Mouse (Mus musculus): Measurements from ENCODE around the gene Nacc1. TPM values are rescaled to one million over a fixed set of nuclear protein-coding genes. Genes with fewer than 3 reads are reported as not detected.

Nacc1 gene
- 54.4 to 60.3 TPM (median 58.1 TPM) in 4 replicates for total RNA-seq (2023)

GRCm38 (mm10) chr8:84687705-84688100 lies at the start of gene Nacc1:
TSS of gene Nacc1 (minus strand) at chr8:84687862.

GRCm38 (mm10) chr8:84722850-84723570 lies 35.3 kb upstream of the Nacc1 start, which contains the start of gene G430095P16Rik:
TSS of gene G430095P16Rik (plus strand) at chr8:84723007.

GRCm38 (mm10) chr8:84700941-84701911 lies 13.6 kb upstream of the Nacc1 start, which contains the start of gene Lyl1:
TSS of gene Lyl1 (plus strand) at chr8:84701457.

DNA sequence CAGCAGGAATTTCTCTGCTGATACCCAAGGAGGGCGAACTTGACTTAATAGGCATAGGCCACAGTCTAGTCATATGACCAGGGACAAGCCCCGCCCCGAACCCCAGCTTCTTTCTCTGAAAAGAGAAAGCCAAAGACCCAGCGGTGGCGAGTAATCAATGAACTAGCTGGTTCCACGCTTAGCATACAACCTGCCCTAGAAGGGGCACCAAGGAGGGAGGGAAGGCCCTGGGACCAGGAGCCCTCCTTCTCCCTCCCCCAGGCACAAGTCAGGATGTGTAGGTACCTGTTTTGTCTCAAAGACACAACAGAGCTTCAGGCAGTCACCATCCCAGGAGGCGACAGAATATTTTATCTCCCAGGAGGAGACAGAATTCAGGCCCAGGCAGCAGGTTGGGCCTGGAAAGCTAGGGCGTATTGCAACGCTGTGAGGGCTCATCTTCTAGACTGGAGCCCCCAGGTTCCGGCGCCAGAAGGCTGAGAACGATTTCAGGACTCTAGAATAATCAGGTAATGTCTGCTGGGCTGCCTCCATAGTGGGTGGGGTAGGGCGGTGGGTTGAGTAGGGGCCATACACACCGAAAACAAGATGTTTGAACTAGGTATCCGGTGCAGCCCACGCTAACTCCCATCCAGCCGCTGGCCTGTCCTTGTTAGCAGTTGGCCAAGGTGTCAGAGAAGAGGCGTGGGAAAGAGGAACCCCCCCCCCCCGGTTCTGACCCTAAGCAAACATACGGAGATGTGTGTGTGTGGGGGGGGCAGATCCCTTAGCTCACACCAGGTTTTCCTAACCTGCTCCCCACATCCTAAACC lies 1.3 kb downstream of the Nacc1 start, which contains the start of gene Trmt1:
Gene Trmt1 (plus strand): TSS at position 117 of the 812 bp plus-strand sequence.

GRCm38 (mm10) chr8:84662581-84663065 lies 25.0 kb downstream of the Nacc1 start, which contains the start of gene Ier2:
TSS of gene Ier2 (minus strand) at chr8:84662852.

Other genes with a start within 250 kb of the Nacc1 start
- 212 to 315 TPM (median 253 TPM) in 4 replicates for gene Ier2, start 25.0 kb downstream of the Nacc1 start, total RNA-seq (2023)
- gene Trmt1, start 1.6 kb downstream of the Nacc1 start, total RNA-seq (2023): 183 to 211 TPM (median 198 TPM) in 4 replicates
- gene Lyl1, start 13.6 kb upstream of the Nacc1 start, total RNA-seq (2023): 120 to 133 TPM (median 125 TPM) in 4 replicates
- 0.85 TPM in 1 of 4 replicates, not detected in the others for gene G430095P16Rik, start 35.1 kb upstream of the Nacc1 start, total RNA-seq (2023)
- gene Nfix, start 112.5 kb upstream of the Nacc1 start, total RNA-seq (2023): 0.97 to 3.7 TPM (median 2.8 TPM) in 4 replicates
- 1.4 to 2.6 TPM (median 2.4 TPM) in 4 replicates for gene Dand5, start 135.0 kb upstream of the Nacc1 start, total RNA-seq (2023)
- gene Gadd45gip1, start 143.7 kb upstream of the Nacc1 start, total RNA-seq (2023): 10.7 to 13.2 TPM (median 12.1 TPM) in 4 replicates
- gene Rad23a, start 152.8 kb upstream of the Nacc1 start, total RNA-seq (2023): 53.8 to 68.0 TPM (median 60.0 TPM) in 4 replicates
- 520 to 585 TPM (median 529 TPM) in 4 replicates for gene Calr, start 159.1 kb upstream of the Nacc1 start, total RNA-seq (2023)
- gene Farsa, start 169.1 kb upstream of the Nacc1 start, total RNA-seq (2023): 60.9 to 68.8 TPM (median 65.9 TPM) in 4 replicates
- 5.7 to 9.3 TPM (median 8.5 TPM) in 4 replicates for gene Syce2, start 184.2 kb upstream of the Nacc1 start, total RNA-seq (2023)
- 19.0 to 33.9 TPM (median 24.8 TPM) in 4 replicates for gene Gcdh, start 206.1 kb upstream of the Nacc1 start, total RNA-seq (2023)
- 0.39 TPM in 1 of 4 replicates, not detected in the others for gene Klf1, start 214.1 kb upstream of the Nacc1 start, total RNA-seq (2023)
- 56.5 to 67.9 TPM (median 65.7 TPM) in 4 replicates for gene Dnase2a, start 220.7 kb upstream of the Nacc1 start, total RNA-seq (2023)
- gene Mast1, start 249.5 kb upstream of the Nacc1 start, total RNA-seq (2023): 0.18 to 0.44 TPM (median 0.31 TPM) in 4 replicates